Mouse (Mus musculus) stomach, embryonic 14.5 days (tissue): ENCODE results near the gene Zfp82. TPM values are rescaled to one million over a fixed set of nuclear protein-coding genes. Genes with fewer than 3 reads are reported as not detected.
A peak's percentile ranks its signal among the peaks of the same experiment; 100 is the strongest.

Experiments
- ATAC-seq: fragments of 200-750 bp; cut with Nextera tagmentation; 2 replicates; pipeline ENCODE4 v1.8.0; 2017; ENCODE audit warnings: low read depth, moderate TSS enrichment; ENCODE audit not compliant: insufficient number of reproducible peaks, insufficient read depth, low FRiP score
- H3K27ac ChIP-seq: fragments of 300-500 bp; sonication (generic); 2 replicates; pipeline ENCODE4 v1.5.1; 2014; ENCODE audit warnings: mild to moderate bottlenecking, low read length, moderate library complexity, mixed read lengths
- H3K27me3 ChIP-seq: fragments of 300-500 bp; sonication (generic); 2 replicates; pipeline ENCODE4 v1.6.1; 2014; ENCODE audit warnings: low read length, control low read depth, mixed read lengths; ENCODE audit not compliant: control insufficient read depth, insufficient read depth
- H3K36me3 ChIP-seq: fragments of 300-500 bp; sonication (generic); 2 replicates; pipeline ENCODE4 v1.6.1; 2014; ENCODE audit warnings: mild to moderate bottlenecking, control low read depth, low read length, moderate library complexity, mixed read lengths; ENCODE audit not compliant: control insufficient read depth, insufficient read depth
- H3K4me1 ChIP-seq: fragments of 300-500 bp; sonication (generic); 2 replicates; pipeline ENCODE4 v1.6.1; 2014; ENCODE audit warnings: low read length, control low read depth, mixed read lengths; ENCODE audit not compliant: control insufficient read depth, insufficient read depth
- H3K4me2 ChIP-seq: fragments of 300-500 bp; sonication (generic); replicated peaks from 2 replicates; pipeline ENCODE4 v1.6.1; 2014; ENCODE audit warnings: low read depth, low read length, control low read depth
- H3K4me3 ChIP-seq: fragments of 300-500 bp; sonication (generic); 2 replicates; pipeline ENCODE4 v1.5.1; 2014; ENCODE audit warnings: low read depth, low read length, control low read depth
- H3K9ac ChIP-seq: fragments of 300-500 bp; sonication (generic); replicated peaks from 2 replicates; pipeline ENCODE4 v1.6.1; 2014; ENCODE audit warnings: low read depth, mild to moderate bottlenecking, control low read depth, low read length, moderate library complexity, mixed read lengths
- H3K9me3 ChIP-seq: fragments of 300-500 bp; sonication (generic); 2 replicates; pipeline ENCODE4 v1.6.1; 2016; ENCODE audit warnings: low read depth, low read length, control low read depth; ENCODE audit not compliant: control insufficient read depth
- WGBS: fragments of 180-500 bp; shearing (Covaris S2); extraction: QIAGEN DNeasy Blood & Tissue Kit; methylation state at CpG from one replicate; pipeline ENCODE4 v1.1.7; 2014; 5-methylcytosine and 5-hydroxymethylcytosine counted together
- polyA plus RNA-seq: library from polyadenylated mRNA; unstranded; fragments of >200 nt; fragmentation: Nextera tagmentation; extraction: Ambion mirVana; gene quantifications from 2 replicates; pipeline ENCODE4 v1.2.1, GENCODE M21; 2014

Zfp82 gene
- polyA plus RNA-seq, 1 experiment from 2014 or later: 5.0 TPM

DNA sequence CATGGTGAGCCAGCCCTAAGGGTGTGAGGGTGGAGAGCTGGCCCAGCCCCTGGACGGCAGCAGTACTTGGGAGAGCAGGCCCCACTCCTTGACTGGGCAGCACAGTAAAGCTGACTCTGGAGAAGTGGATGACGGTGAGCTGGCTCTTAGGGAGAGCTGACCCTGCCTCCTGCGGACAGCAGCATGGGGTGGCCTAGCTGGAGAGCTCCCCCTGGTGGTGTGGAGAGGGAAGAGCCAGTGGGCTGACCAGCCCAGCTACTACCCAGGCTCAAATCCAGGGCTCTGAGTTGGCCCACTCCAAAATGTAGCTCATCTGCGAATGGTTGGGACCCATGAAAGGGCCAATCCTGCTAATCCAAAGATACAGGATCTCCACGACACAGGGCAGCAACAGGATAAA is 8.1 kb downstream of the Zfp82 start:
- 81% methylated on average over 5 of the region's 5 CpGs for WGBS

GRCm38 (mm10) chr7:30062478-30062877 is 10.2 kb downstream of the Zfp82 start:
- Histone ChIP-seq H3K27ac (no peak overlapping the region), H3K27me3 (no peaks in the 10 kb centered on the region), H3K4me3 (no peak overlapping the region), H3K9ac (no peak overlapping the region), H3K4me1 (no peaks in the 10 kb centered on the region), H3K9me3 (no peaks in the 10 kb centered on the region), H3K4me2 (no peak overlapping the region), H3K36me3 (peaks cover 21% of the 10 kb centered on the region)
- no peak for ATAC-seq
- 84% methylated on average over 5 of the region's 5 CpGs for WGBS

More for the DNA sequence above, 8.1 kb downstream of the Zfp82 start:
- ATAC-seq: no peak
- Histone ChIP-seq H3K4me2 (no peak overlapping the region), H3K27ac (no peak overlapping the region), H3K4me1 (no peaks in the 10 kb centered on the region), H3K36me3 (peaks cover 20% of the 10 kb centered on the region), H3K9me3 (no peaks in the 10 kb centered on the region), H3K27me3 (no peaks in the 10 kb centered on the region), H3K9ac (no peak overlapping the region), H3K4me3 (no peak overlapping the region)

- WGBS: 73% methylated on average over 6 of the region's 6 CpGs
- Histone ChIP-seq H3K9ac (no peak overlapping the region), H3K36me3 (peaks cover 15% of the 10 kb centered on the region), H3K4me1 (no peaks in the 10 kb centered on the region), H3K9me3 (no peaks in the 10 kb centered on the region), H3K4me3 (no peak overlapping the region), H3K27me3 (no peaks in the 10 kb centered on the region), H3K4me2 (no peak overlapping the region), H3K27ac (no peak overlapping the region)
- ATAC-seq: no peak
Measured at GRCm38 (mm10) chr7:30060341-30060740, 12.4 kb downstream of the Zfp82 start.

DNA sequence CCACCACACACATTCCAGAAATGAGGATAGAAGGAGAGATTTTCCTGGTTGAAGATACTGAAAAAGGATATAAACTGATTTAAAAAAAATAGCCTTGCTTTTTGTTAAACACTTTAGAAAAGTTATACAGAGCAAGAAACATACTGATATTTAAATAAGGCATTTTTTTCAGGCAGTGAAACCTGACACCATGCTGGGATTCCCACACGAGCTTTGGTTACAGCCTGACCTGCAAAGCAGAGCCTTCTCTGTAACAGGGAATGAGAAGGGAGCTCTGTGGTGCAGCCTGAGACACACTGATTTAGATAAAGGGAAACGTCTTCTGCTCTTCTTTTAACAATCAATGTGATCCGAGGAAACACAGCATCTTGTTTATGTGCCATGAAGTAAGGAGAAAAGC is 19.1 kb downstream of the Zfp82 start:
- Histone ChIP-seq H3K9me3 (no peaks in the 10 kb centered on the region), H3K27ac (no peak overlapping the region), H3K4me3 (no peak overlapping the region), H3K4me2 (no peak overlapping the region), H3K4me1 (peaks cover 5% of the 10 kb centered on the region; the same call in 1 of the 2 replicates), H3K27me3 (no peaks in the 10 kb centered on the region), H3K36me3 (no peaks in the 10 kb centered on the region), H3K9ac (no peak overlapping the region)
- ATAC-seq: no peak
- under 1% methylated on average over 3 of the region's 3 CpGs for WGBS

DNA sequence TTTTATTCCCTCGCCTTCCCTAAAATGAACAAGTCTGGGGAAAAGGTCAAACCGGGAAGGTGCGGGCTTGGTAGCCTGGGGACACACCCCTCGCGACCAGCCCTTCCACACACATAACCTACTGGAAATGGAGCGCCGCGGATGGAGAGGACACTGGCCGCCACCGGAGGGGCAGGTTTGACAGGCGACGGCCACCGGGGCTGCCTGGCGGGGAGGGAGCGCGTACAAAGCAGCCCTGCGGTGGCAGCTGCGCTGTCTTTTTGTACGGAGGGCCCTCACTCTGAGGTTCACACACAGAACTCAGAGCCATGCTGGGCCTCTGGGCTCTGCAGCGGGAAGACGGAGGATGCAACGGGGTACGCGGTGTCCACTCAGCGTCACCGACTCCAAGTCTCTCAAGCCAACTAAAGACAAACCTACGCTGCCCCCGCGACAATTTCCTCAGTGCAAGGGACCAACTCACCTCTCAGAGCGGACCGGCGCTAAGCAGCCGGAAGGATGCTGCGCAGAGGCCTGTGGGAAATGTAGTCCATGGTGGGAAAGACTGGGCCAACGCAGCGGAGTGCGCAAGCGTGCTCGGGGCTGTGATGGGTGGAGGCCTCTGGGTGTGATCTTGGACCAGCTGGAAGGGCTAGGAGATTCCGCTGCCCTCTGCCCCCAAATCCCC is 21.7 kb downstream of the Zfp82 start, which contains the start of gene Zfp14:
TSS of gene Zfp14 (minus strand) at position 499 of the 667 bp plus-strand sequence.
- ATAC-seq: peak; percentile 97
- Histone ChIP-seq H3K9me3 (no peaks in the 10 kb centered on the region), H3K36me3 (no peaks in the 10 kb centered on the region), H3K9ac (peak within 1 kb of the TSS; percentile 67), H3K4me1 (peaks cover 5% of the 10 kb centered on the region; the same call in 1 of the 2 replicates), H3K27ac (peak within 1 kb of the TSS; percentile 63), H3K4me3 (peak within 1 kb of the TSS; percentile 82), H3K4me2 (peak within 1 kb of the TSS; percentile 79), H3K27me3 (no peaks in the 10 kb centered on the region)
- WGBS: under 1% methylated on average over 40 of the region's 40 CpGs

- Histone ChIP-seq H3K4me1 (peaks cover 5% of the 10 kb centered on the region; the same call in 1 of the 2 replicates), H3K27me3 (no peaks in the 10 kb centered on the region), H3K27ac (no peak overlapping the region), H3K9ac (no peak overlapping the region), H3K4me2 (no peak overlapping the region), H3K36me3 (no peaks in the 10 kb centered on the region), H3K9me3 (no peaks in the 10 kb centered on the region), H3K4me3 (no peak overlapping the region)
- WGBS: 84% methylated on average over 4 of the region's 4 CpGs
- ATAC-seq: no peak
Measured at GRCm38 (mm10) chr7:30048126-30048525, 24.6 kb downstream of the Zfp82 start.

GRCm38 (mm10) chr7:30044354-30044753 is 28.3 kb downstream of the Zfp82 start:
- H3K27me3 ChIP-seq: no peaks in the 10 kb centered on the region
- no peak overlapping the region for H3K4me3 ChIP-seq
- H3K4me1 ChIP-seq: no peaks in the 10 kb centered on the region
- no peaks in the 10 kb centered on the region for H3K36me3 ChIP-seq
- no peak overlapping the region for H3K27ac ChIP-seq
- no peaks in the 10 kb centered on the region for H3K9me3 ChIP-seq
- 55% methylated on average over 9 of the region's 9 CpGs for WGBS
- no peak overlapping the region for H3K9ac ChIP-seq
- no peak overlapping the region for H3K4me2 ChIP-seq
- ATAC-seq: no peak

GRCm38 (mm10) chr7:30034331-30034730 is 38.4 kb downstream of the Zfp82 start:
- Histone ChIP-seq H3K27ac (no peak overlapping the region), H3K9ac (no peak overlapping the region), H3K4me1 (no peaks in the 10 kb centered on the region), H3K4me2 (no peak overlapping the region), H3K27me3 (no peaks in the 10 kb centered on the region), H3K36me3 (peaks cover 6% of the 10 kb centered on the region), H3K4me3 (no peak overlapping the region), H3K9me3 (no peaks in the 10 kb centered on the region)
- WGBS: 90% methylated on average over 12 of the region's 12 CpGs
- ATAC-seq: no peak

GRCm38 (mm10) chr7:30031379-30031778 is 41.3 kb downstream of the Zfp82 start:
- H3K9ac ChIP-seq: no peak overlapping the region
- H3K9me3 ChIP-seq: no peaks in the 10 kb centered on the region
- no peaks in the 10 kb centered on the region for H3K4me1 ChIP-seq
- H3K27me3 ChIP-seq: no peaks in the 10 kb centered on the region
- H3K4me3 ChIP-seq: no peak overlapping the region
- peaks cover 8% of the 10 kb centered on the region for H3K36me3 ChIP-seq
- H3K4me2 ChIP-seq: no peak overlapping the region
- no peak for ATAC-seq
- H3K27ac ChIP-seq: no peak overlapping the region
- 82% methylated on average over 3 of the region's 3 CpGs for WGBS
